Mouse (Mus musculus) right cerebral cortex, postnatal 14 days (tissue): ENCODE results near the gene Olfr1357.

Experiments used
- DNase-seq: peaks from one replicate; pipeline ENCODE4 v3.0.0; 2022

Gene Olfr1357

DNA sequence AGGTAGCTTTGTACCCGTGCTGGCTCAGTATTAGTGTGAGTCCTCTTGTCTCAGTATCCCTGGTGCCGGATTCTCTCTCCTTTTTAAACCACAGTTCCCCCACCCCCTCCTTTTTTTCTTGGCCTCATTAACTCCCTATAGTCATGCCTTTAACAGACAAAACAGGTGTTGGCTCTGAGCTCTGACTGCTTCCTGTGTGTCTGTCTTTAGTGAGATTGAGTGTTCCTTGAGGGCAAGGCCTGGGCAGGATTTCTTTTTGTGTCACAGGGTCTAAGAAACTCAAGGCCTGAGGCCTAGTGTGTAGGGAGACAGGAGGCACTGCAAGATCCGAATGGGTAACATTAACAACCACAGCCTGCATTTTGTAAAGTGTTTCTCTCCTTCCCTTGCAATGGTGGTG lies 39.7 kb downstream of the Olfr1357 start:
- DNase-seq = no peak

DNA sequence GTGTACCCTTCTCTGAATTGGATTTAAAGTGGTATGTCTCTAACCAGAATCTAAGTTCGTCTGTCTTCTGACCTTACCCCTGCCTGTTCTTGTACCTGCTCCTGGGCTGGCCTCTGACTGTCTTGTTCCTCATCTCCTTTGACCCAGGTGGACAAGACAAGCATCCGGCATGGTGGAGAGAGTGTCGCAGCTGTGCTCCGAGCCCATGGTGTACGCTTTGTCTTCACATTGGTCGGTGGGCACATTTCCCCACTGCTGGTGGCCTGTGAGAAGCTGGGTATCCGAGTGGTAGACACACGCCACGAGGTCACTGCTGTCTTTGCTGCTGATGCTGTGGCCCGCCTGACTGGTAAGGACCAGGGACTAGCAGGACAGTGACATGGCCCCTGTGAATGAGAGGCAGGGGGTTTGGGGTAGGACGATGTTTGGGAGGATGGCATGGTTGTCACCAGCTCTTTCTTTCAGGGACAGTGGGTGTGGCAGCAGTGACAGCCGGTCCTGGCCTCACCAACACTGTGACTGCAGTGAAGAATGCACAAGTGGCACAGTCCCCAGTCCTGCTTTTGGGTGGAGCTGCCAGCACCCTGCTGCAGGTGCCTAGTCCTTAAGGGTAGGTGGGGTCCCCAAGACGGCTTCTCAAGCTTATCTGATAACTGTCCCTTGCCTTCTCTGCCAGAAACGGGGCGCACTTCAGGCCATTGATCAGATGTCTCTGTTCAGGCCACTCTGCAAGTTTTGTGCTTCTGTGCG lies 41.3 kb downstream of the Olfr1357 start:
- no peak for DNase-seq

DNA sequence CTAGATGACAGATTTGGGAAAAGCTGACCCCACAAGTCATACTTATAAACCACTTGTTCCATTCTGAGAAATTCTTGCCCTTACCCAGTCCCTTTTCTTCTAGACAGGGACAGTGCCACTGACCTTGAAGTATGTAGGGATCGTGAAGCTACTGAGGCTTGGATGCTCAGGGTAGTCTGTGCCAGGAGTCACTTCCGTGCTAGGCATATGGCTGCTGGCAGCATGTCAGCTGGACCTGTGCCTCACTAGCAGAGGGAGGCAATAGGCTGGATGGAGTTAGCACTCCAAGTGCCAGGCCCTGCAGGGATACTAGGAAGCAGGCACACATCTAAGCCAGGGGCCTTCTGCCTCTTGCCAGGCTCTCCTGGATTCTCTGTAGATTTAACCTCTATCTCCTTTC lies 42.2 kb downstream of the Olfr1357 start:
- DNase-seq = peak; percentile 51

DNA sequence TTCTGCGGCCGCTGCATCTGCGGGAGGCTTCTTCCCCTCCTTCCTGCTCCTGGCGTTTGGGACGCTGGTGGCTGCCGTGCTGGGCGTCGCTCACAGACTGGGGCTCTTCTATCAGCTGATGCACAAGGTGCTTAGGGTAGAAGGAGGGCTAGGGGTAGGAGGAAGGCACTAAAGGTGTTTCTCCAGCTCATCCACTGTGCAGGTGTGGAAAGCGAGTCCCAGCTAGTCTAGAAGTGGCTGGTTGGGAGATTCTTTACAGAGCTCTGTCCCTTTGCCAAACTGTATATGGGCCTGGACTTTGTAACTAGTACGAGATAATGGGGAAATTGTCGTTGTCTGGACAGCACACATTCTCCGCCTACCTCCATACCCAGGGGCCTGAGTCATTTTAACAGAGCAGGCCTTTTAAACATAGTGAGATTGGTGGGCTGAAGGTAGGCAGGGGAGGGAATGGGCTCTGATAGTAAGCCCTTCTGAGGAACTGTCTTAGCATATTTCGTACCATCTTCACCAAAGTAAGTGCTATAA lies 42.7 kb downstream of the Olfr1357 start:
- no peak for DNase-seq

DNA sequence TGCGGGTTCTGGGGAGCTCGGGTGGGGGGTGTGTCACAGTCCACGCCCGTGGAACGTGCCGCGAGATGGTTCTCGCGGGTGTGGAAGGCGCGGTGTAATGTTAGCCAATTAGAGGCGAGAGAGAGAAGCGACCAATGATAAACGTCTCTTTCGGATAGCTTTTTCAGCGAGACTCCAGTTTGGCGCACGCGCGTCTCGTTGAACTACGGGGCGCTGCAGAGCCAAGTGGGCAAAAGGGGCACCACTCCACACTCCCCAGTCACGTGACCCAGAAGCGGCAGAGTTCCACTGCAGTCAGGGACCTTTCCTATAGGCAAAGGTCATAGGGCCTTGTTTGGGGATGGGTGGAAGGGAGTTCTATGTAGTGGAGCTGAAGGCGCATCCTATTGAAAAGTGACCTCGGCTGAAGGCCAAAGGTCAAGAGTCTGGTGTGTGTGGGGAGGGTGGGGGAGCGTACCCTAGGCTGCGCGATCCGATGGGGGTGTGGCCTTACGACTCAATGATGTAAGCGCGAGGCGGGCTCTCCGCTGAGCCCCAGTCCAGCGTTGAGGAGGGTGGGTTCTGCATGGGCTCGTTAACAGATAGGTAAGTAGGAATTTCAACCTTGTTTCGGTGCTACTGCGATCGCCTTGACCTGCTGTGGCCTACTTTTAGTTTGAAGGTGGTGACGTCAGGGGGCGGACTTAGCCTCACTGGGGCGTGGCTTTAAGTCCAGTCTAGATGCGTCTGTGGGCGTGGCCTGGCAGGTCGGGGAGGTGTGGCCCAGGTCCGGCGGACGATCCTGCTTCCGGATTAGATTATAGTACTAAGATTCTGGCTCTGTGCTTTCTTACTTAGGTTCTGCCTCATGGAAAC lies 43.4 kb downstream of the Olfr1357 start, which contains the start of gene Ilvbl:
Gene Ilvbl (plus strand): TSS at position 97 of the 855 bp plus-strand sequence.
- peak; percentile 91 for DNase-seq

DNA sequence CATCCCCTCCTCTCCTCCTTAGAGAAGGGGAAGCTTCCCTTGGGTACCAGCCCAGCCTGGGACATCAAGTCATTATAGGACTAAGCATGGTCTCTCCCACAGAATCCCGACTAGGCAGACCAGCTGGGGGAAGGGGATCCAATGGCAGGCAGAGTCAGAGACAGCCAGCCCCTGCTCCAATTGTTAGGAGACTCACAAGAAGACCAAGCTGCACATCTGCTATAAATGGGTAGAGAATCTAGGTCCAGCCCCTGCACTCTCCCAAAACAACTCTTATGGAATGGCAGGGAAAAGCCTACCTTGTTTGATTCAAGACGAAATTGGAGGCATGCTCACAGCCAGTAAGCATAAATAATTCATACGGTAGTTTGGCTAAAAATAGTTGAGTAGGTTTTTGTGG lies 44.6 kb downstream of the Olfr1357 start:
- no peak for DNase-seq

DNA sequence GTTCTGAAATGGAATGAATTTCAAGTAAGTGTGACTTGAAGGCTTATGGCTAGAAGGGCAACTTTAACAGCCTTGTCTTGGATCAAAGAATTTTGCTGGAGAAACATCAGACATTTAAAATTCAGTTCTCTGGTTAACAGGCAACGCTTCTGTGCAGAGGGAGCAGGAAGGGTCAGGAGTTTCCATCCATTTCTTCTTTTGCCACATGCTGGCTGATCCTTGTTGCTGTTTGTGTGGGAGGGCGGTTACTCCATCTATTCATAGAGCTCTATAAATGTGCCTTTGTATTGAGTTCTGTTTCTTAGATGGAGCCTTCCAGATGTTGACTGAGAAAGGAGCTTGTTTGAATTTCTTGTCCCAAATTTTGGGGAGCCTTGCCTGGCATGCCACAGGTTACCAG lies 47.0 kb downstream of the Olfr1357 start:
- no peak for DNase-seq

DNA sequence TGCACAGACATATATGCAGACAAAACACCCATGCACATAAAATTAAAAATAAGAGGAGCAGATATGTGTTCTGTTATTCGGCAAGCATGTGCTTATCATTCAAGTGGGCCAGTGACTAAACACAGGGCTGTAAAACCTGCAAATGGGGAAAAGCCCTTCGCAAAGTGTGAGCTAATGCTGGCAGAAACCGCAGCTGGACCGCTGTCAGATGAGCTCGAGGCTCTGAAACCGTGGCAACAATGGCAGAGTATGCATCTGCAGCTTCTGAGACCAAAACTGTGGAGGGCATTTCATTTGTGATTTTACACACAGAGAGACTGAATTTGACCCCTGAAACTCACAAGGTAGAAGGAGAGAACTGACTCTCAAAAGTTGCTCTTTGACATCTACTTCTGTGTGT lies 47.5 kb downstream of the Olfr1357 start:
- no peak for DNase-seq

GRCm38 (mm10) chr10:78569686-78570085 lies 48.2 kb downstream of the Olfr1357 start:
- no peak for DNase-seq

GRCm38 (mm10) chr10:78569191-78569590 lies 48.7 kb downstream of the Olfr1357 start:
- DNase-seq = no peak

DNA sequence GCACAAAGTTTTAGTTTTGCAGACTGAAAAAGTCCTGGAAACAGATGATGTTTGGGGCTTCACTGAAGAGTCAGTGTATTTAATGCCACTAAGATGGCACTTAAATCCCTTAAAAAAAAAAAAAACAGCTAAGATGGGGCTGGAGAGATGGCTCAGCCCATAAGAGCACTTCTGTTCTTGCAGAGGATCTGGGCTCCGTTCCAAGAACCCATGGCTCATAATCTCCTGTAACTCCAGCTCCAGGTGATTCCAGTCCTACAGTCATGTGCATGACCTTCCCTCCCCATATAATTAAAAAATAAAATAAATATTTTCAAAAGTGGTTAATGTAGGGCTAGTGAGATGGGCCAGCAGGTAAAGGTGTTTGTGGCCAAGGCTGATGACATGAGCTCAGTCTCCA lies 52.8 kb downstream of the Olfr1357 start:
- DNase-seq = no peak
